Mouse (Mus musculus) embryo, embryonic 10.5 days (tissue): ENCODE measurements around the gene Irf7.

Experiments used
- DNase-seq: peaks from one replicate; pipeline ENCODE4 v3.0.0-alpha.2; 2015; ENCODE audit warnings: low spot score

Gene Irf7

DNA sequence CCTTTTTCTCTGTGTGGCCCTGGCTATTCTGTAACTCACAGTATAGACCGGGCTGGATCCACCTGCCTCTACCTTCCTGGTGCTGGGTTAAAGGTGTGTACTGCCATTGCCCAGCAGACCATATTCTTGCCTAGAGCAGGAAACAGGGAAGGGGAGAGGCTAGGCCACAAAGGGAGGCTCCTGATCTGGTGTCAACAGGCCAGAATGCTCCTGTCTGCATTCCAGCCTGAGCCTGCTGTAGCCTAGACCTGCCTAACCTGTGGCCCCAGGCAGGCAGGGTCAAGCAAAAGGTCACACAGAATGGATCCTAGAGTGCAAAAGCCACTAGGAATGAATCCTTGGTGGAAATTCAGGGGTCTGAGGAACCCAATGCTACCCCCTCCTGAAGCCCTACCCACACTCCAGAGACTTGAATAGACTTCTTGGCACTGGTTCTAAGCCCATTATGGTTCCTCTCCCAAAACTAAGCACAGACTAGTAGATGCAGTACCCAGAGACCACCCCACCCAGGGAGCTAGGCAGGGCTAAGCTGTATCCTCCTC, 46.7 kb downstream of the Irf7 start:
- no peak for DNase-seq

- DNase-seq, result no peak
Measured at GRCm38 (mm10) chr7:141218557-141219133, 47.6 kb downstream of the Irf7 start.

DNA sequence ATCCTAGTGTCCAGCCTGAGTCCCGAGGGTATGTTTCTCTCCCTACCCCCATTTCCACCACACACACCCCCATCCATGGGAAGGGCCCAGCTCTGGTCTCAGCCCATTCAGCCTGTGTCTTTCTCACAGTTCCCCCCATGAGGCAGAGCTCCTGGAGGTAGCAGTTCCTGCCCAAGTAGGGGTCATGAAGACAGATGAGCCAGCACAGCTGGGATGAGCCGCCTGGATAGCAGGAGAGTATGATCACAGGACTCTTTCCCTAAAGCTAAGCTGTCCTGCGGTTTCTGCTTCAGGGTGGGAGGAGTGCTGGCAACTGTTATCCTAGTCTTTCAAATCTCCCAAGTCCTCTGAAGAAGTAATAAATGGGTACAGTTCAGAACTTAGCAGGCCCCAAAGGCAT, 48.1 kb downstream of the Irf7 start:
- no peak for DNase-seq

- DNase-seq, result no peak
Measured at GRCm38 (mm10) chr7:141217343-141218013, 48.8 kb downstream of the Irf7 start.

DNA sequence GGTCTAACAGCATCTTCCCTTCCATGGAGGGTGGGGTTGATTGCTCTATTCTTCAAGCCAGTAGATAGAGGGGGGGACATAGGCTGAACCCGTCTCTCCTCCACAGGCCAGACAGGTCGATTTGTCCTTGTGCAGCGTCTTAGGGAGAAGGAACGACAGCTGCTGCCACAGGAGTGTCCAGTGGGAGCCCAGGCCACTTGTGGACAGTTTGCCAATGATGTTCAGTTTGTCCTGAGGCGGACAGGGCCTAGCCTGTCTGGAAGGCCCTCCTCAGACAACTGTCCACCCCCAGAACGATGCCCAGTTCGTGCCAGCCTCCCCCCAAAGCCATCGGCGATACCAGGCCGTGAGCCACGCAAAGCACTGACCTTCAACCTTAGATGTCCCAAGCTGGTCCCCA, 49.4 kb downstream of the Irf7 start:
- DNase-seq, result no peak

GRCm38 (mm10) chr7:141215880-141216733, 50.2 kb downstream of the Irf7 start:
- peak; percentile 70 for DNase-seq

GRCm38 (mm10) chr7:141215101-141215879, 51.0 kb downstream of the Irf7 start, which contains the start of gene Rassf7:
TSS of gene Rassf7 (plus strand) at chr7:141215860.
- peak; percentile 99 for DNase-seq

DNA sequence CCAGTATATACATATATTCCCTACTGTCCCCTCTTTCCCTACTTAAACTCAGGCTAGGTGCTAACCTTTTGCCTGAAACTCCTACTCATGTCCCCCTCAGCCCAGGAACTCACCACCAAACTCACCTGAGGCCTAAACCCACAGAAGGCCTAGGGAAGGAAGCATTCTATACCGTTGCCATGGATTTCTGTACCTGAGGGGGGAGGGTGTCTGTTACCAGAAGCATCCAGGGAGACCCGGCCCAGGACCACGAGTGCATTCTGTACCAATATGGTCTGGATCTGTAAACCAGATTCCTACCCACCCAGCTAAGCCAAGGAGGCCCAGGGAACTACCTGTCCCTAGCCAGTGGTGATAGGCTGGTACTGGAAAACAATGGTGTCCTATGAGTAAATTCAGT, 52.0 kb downstream of the Irf7 start:
- DNase-seq, result no peak

DNA sequence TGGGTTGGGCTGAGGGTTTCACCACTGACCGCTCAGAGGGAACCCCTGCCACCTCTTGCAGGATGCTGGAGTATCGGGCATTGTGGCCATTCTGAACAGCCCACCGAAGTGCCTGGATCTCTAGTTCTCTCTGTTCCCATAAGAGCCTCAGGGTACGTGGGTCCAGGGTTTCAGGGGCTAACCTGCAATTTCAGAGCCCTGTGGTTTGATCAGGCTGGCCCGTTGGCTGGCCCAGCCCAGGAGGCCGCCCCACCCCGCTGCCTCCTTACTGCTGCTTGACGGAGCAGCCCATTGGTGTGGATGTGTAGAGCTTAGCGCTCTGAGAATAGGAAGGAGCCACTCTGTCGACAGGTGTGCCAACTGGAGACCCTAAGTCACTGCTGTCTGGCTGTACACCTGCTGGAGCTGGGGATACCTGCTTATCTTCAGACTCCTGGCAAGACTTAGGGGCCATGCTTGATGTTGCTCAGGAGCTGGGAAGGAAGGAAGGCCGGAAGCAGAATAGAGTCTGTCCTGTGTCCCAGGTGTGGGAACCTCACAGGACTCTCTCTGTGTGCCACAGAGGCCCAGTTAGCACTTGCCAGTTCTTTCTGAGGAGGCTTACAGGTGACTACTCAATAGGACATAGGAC, 52.6 kb downstream of the Irf7 start, which contains the start of gene Lmntd2:
Gene Lmntd2, minus strand, starts transcription at position 476 of the 631 bp plus-strand sequence.
- no peak for DNase-seq

DNA sequence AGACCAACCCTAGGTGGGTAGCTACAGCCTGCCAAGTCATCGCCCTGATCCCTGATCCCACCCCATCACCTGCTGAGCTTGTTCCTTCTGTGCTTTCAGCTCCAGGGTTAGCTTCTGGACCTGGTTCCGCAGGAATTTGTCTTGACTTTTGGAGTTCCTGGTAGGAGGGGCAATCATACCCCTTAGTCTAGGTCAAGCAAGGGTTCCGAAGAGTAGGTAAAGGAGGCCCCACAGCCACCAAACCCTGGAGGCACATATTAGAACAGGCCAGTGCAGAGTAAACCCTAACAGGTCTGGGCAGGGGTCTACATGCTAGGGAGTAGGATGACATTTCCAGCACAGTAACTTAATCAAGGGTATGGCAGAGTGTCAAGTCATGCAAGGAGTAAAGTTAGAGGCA, 53.1 kb downstream of the Irf7 start:
- DNase-seq, result no peak
